Mouse (Mus musculus) hindbrain, embryonic 12.5 days (tissue): ENCODE measurements around the gene Rsbn1l. TPM values are rescaled to one million over a fixed set of nuclear protein-coding genes. Genes with fewer than 3 reads are reported as not detected.
A peak's percentile ranks its signal among the peaks of the same experiment; 100 is the strongest.

Experiments
- ATAC-seq: fragments of 200-750 bp; cut with Nextera tagmentation; 2 replicates; pipeline ENCODE4 v1.8.0; 2017; ENCODE audit warnings: moderate TSS enrichment; ENCODE audit not compliant: low FRiP score
- H3K27ac ChIP-seq: fragments of 300-500 bp; sonication (generic); 2 replicates; pipeline ENCODE4 v1.5.1; 2016; ENCODE audit warnings: mild to moderate bottlenecking
- H3K27me3 ChIP-seq: fragments of 300-500 bp; sonication (generic); 2 replicates; pipeline ENCODE4 v1.6.1; 2016; ENCODE audit warnings: mild to moderate bottlenecking
- H3K36me3 ChIP-seq: fragments of 300-500 bp; sonication (generic); 2 replicates; pipeline ENCODE4 v1.6.1; 2016; ENCODE audit warnings: mild to moderate bottlenecking
- H3K4me1 ChIP-seq: fragments of 300-500 bp; sonication (generic); 2 replicates; pipeline ENCODE4 v1.6.1; 2016
- H3K4me2 ChIP-seq: fragments of 300-500 bp; sonication (generic); replicated peaks from 2 replicates; pipeline ENCODE4 v1.6.1; 2016; ENCODE audit warnings: mild to moderate bottlenecking
- H3K4me3 ChIP-seq: fragments of 300-500 bp; sonication (generic); 2 replicates; pipeline ENCODE4 v1.5.1; 2016; ENCODE audit warnings: mild to moderate bottlenecking
- H3K9ac ChIP-seq: fragments of 300-500 bp; sonication (generic); 2 replicates; pipeline ENCODE4 v1.6.1; 2016; ENCODE audit warnings: mild to moderate bottlenecking, moderate library complexity
- H3K9me3 ChIP-seq: fragments of 300-500 bp; sonication (generic); replicated peaks from 2 replicates; pipeline ENCODE4 v1.6.1; 2016; ENCODE audit warnings: mild to moderate bottlenecking
- WGBS: fragments of 180-500 bp; shearing (Covaris S2); methylation state at CpG from one replicate; pipeline ENCODE4 v1.1.7; 2016; 5-methylcytosine and 5-hydroxymethylcytosine counted together
- polyA plus RNA-seq: library from polyadenylated mRNA; unstranded; fragments of >200 nt; fragmentation: Nextera tagmentation; extraction: Ambion mirVana; gene quantifications from 2 replicates; pipeline ENCODE4 v1.2.1, GENCODE M21; 2016

Rsbn1l gene
- polyA plus RNA-seq, 1 experiment from 2014 or later: 6.0 TPM

- Histone ChIP-seq H3K4me3 (peak overlapping the region; percentile 89), H3K4me2 (peak overlapping the region; percentile 49), H3K27ac (peak overlapping the region; percentile 96), H3K4me1 (peaks cover 15% of the 10 kb centered on the region), H3K36me3 (peaks cover 5% of the 10 kb centered on the region; the same call in 1 of the 2 replicates), H3K27me3 (no peaks in the 10 kb centered on the region), H3K9me3 (no peaks in the 10 kb centered on the region), H3K9ac (peak overlapping the region; percentile 92)
- WGBS: 4% methylated on average over 31 of the region's 64 CpGs
- peak; percentile 50 for ATAC-seq
Measured at GRCm38 (mm10) chr5:20880797-20881775, 75.1 kb downstream of the Rsbn1l start.

GRCm38 (mm10) chr5:20880386-20880785 is 75.8 kb downstream of the Rsbn1l start:
- Histone ChIP-seq H3K36me3 (peaks cover under 1% of the 10 kb centered on the region; the same call in 1 of the 2 replicates), H3K4me1 (peaks cover 15% of the 10 kb centered on the region), H3K4me3 (peak overlapping the region; percentile 89), H3K27me3 (no peaks in the 10 kb centered on the region), H3K4me2 (peak overlapping the region; percentile 49), H3K9ac (no peak overlapping the region), H3K9me3 (no peaks in the 10 kb centered on the region), H3K27ac (no peak overlapping the region)
- WGBS: 86% methylated on average over 2 of the region's 2 CpGs
- no peak for ATAC-seq

GRCm38 (mm10) chr5:20876934-20877426 is 79.2 kb downstream of the Rsbn1l start:
- WGBS: 65% methylated on average over 1 of the region's 1 CpGs
- ATAC-seq: no peak
- Histone ChIP-seq H3K36me3 (no peaks in the 10 kb centered on the region), H3K27me3 (no peaks in the 10 kb centered on the region), H3K4me2 (no peak overlapping the region), H3K9ac (no peak overlapping the region), H3K4me3 (no peak overlapping the region), H3K4me1 (peaks cover 4% of the 10 kb centered on the region), H3K9me3 (no peaks in the 10 kb centered on the region), H3K27ac (no peak overlapping the region)

GRCm38 (mm10) chr5:20873146-20873545 is 83.1 kb downstream of the Rsbn1l start:
- H3K4me2 ChIP-seq: no peak overlapping the region
- WGBS: 78% methylated on average over 1 of the region's 1 CpGs
- no peak overlapping the region for H3K9ac ChIP-seq
- H3K27me3 ChIP-seq: no peaks in the 10 kb centered on the region
- ATAC-seq: no peak
- H3K4me1 ChIP-seq: no peaks in the 10 kb centered on the region
- H3K27ac ChIP-seq: no peak overlapping the region
- H3K36me3 ChIP-seq: no peaks in the 10 kb centered on the region
- H3K4me3 ChIP-seq: no peak overlapping the region
- 0 out of 2 replicates have a peak, but pooled peaks cover 6% of the 10 kb centered on the region for H3K9me3 ChIP-seq

GRCm38 (mm10) chr5:20865193-20865755 is 90.9 kb downstream of the Rsbn1l start:
- no peak for ATAC-seq
- no peak overlapping the region for H3K27ac ChIP-seq
- H3K4me1 ChIP-seq: no peaks in the 10 kb centered on the region
- no peaks in the 10 kb centered on the region for H3K27me3 ChIP-seq
- no peaks in the 10 kb centered on the region for H3K36me3 ChIP-seq
- 92% methylated on average over 2 of the region's 2 CpGs for WGBS
- no peak overlapping the region for H3K4me3 ChIP-seq
- H3K9ac ChIP-seq: no peak overlapping the region
- no peaks in the 10 kb centered on the region for H3K9me3 ChIP-seq
- H3K4me2 ChIP-seq: no peak overlapping the region

GRCm38 (mm10) chr5:20864216-20864969 is 91.8 kb downstream of the Rsbn1l start:
- no peaks in the 10 kb centered on the region for H3K36me3 ChIP-seq
- 84% methylated on average over 4 of the region's 4 CpGs for WGBS

GRCm38 (mm10) chr5:20861901-20862300 is 94.3 kb downstream of the Rsbn1l start:
- Histone ChIP-seq H3K27ac (no peak overlapping the region), H3K9me3 (no peaks in the 10 kb centered on the region), H3K4me2 (no peak overlapping the region), H3K4me1 (no peaks in the 10 kb centered on the region), H3K36me3 (no peaks in the 10 kb centered on the region), H3K4me3 (no peak overlapping the region), H3K27me3 (no peaks in the 10 kb centered on the region), H3K9ac (no peak overlapping the region)
- WGBS: 95% methylated on average over 2 of the region's 2 CpGs
- ATAC-seq: no peak

More at GRCm38 (mm10) chr5:20864216-20864969, 91.8 kb downstream of the Rsbn1l start:
- Histone ChIP-seq H3K9ac (no peak overlapping the region), H3K4me3 (no peak overlapping the region), H3K27ac (no peak overlapping the region), H3K27me3 (no peaks in the 10 kb centered on the region), H3K4me1 (no peaks in the 10 kb centered on the region), H3K9me3 (no peaks in the 10 kb centered on the region), H3K4me2 (no peak overlapping the region)
- no peak for ATAC-seq

GRCm38 (mm10) chr5:20860565-20860964 is 95.6 kb downstream of the Rsbn1l start:
- no peak for ATAC-seq
- H3K27ac ChIP-seq: no peak overlapping the region
- WGBS: 93% methylated on average over 4 of the region's 4 CpGs

GRCm38 (mm10) chr5:20858404-20858803 is 97.8 kb downstream of the Rsbn1l start:
- Histone ChIP-seq H3K27ac (no peak overlapping the region), H3K36me3 (no peaks in the 10 kb centered on the region), H3K4me1 (no peaks in the 10 kb centered on the region), H3K27me3 (no peaks in the 10 kb centered on the region), H3K4me2 (no peak overlapping the region), H3K9me3 (no peaks in the 10 kb centered on the region), H3K9ac (no peak overlapping the region), H3K4me3 (no peak overlapping the region)
- WGBS: 98% methylated on average over 2 of the region's 2 CpGs
- ATAC-seq: no peak

More at GRCm38 (mm10) chr5:20860565-20860964, 95.6 kb downstream of the Rsbn1l start:
- Histone ChIP-seq H3K27me3 (no peaks in the 10 kb centered on the region), H3K4me2 (no peak overlapping the region), H3K4me1 (no peaks in the 10 kb centered on the region), H3K9me3 (no peaks in the 10 kb centered on the region), H3K36me3 (no peaks in the 10 kb centered on the region), H3K9ac (no peak overlapping the region), H3K4me3 (no peak overlapping the region)

GRCm38 (mm10) chr5:20855066-20855465 is 101.1 kb downstream of the Rsbn1l start:
- Histone ChIP-seq H3K4me1 (no peaks in the 10 kb centered on the region), H3K9ac (no peak overlapping the region), H3K27me3 (no peaks in the 10 kb centered on the region), H3K4me2 (no peak overlapping the region), H3K27ac (no peak overlapping the region), H3K36me3 (no peaks in the 10 kb centered on the region), H3K9me3 (no peaks in the 10 kb centered on the region), H3K4me3 (no peak overlapping the region)
- ATAC-seq: no peak
- WGBS: 94% methylated on average over 4 of the region's 4 CpGs

- H3K4me3 ChIP-seq: no peak overlapping the region
- ATAC-seq: no peak
- no peaks in the 10 kb centered on the region for H3K27me3 ChIP-seq
- no peak overlapping the region for H3K4me2 ChIP-seq
- no peaks in the 10 kb centered on the region for H3K36me3 ChIP-seq
- H3K4me1 ChIP-seq: no peaks in the 10 kb centered on the region
- no peaks in the 10 kb centered on the region for H3K9me3 ChIP-seq
- 95% methylated on average over 2 of the region's 2 CpGs for WGBS
- H3K27ac ChIP-seq: no peak overlapping the region
- no peak overlapping the region for H3K9ac ChIP-seq
Measured at GRCm38 (mm10) chr5:20847010-20847409, 109.2 kb downstream of the Rsbn1l start.

- WGBS: 73% methylated on average over 2 of the region's 2 CpGs
- Histone ChIP-seq H3K9me3 (no peaks in the 10 kb centered on the region), H3K4me3 (no peak overlapping the region), H3K27ac (no peak overlapping the region), H3K27me3 (no peaks in the 10 kb centered on the region), H3K36me3 (no peaks in the 10 kb centered on the region), H3K4me2 (no peak overlapping the region), H3K4me1 (no peaks in the 10 kb centered on the region), H3K9ac (no peak overlapping the region)
- ATAC-seq: no peak
Measured at GRCm38 (mm10) chr5:20843816-20844215, 112.4 kb downstream of the Rsbn1l start.
